Comparison of ENCODE assay signal across 10 mouse cellular contexts in genomic region chr10:76865936-76866335, GRCm38 (mm10).
"Had no signal": no experiment of that assay in that cellular context is flagged by ENCODE, and none has a peak within 500 bp of the region (broad histone marks: within the 10 kb centered on the region; RNA-seq: fewer than 3 reads in every experiment).

No protein-coding gene starts in this region.

- DNase-seq: liver, postnatal 0 days; lung, adult 2 months; lung, postnatal 14 days; lung, postnatal 36 days; retina, postnatal 1 day; right cerebral cortex, adult 18-20 months; right cerebral cortex, postnatal 25 days; right cerebral cortex, postnatal 4 days; thymus, postnatal 14 days; thymus, postnatal 4 days had no signal
